Mouse (Mus musculus): ENCODE results near the gene Luzp1.

Luzp1 gene

GRCm38 (mm10) chr4:136462839-136463178 lies 6.8 kb upstream of the Luzp1 start:
- no peak for DNase-seq

GRCm38 (mm10) chr4:136463436-136463835 lies 6.1 kb upstream of the Luzp1 start:
- DNase-seq: no peak

- DNase-seq: no peak
Measured at GRCm38 (mm10) chr4:136466226-136466625, 3.3 kb upstream of the Luzp1 start.

GRCm38 (mm10) chr4:136468553-136469327 lies 821 bp upstream of the Luzp1 start:
- peak in 1 of 2 experiments; percentile 16 for DNase-seq

- DNase-seq: no peak
Measured at GRCm38 (mm10) chr4:136469941-136470346, 383 bp downstream of the Luzp1 start.

GRCm38 (mm10) chr4:136470347-136471071 lies 948 bp downstream of the Luzp1 start:
- peak; percentile 32 for DNase-seq

- DNase-seq: no peak
Measured at GRCm38 (mm10) chr4:136476692-136477091, 7.1 kb downstream of the Luzp1 start.

- DNase-seq: no peak
Measured at GRCm38 (mm10) chr4:136486549-136486948, 17.0 kb downstream of the Luzp1 start.

- DNase-seq: no peak
Measured at GRCm38 (mm10) chr4:136495993-136496392, 26.4 kb downstream of the Luzp1 start.

- DNase-seq: no peak
Measured at GRCm38 (mm10) chr4:136505426-136506215, 36.1 kb downstream of the Luzp1 start.

- peak; percentile 27 to 39 for DNase-seq
Measured at GRCm38 (mm10) chr4:136509857-136510256, 40.3 kb downstream of the Luzp1 start.

- DNase-seq: no peak
Measured at GRCm38 (mm10) chr4:136511708-136512107, 42.1 kb downstream of the Luzp1 start.

- DNase-seq: no peak
Measured at GRCm38 (mm10) chr4:136512905-136513304, 43.3 kb downstream of the Luzp1 start.

- no peak for DNase-seq
Measured at GRCm38 (mm10) chr4:136518141-136518540, 48.6 kb downstream of the Luzp1 start.

GRCm38 (mm10) chr4:136518576-136518975 lies 49.0 kb downstream of the Luzp1 start:
- no peak for DNase-seq

- no peak for DNase-seq
Measured at GRCm38 (mm10) chr4:136519866-136520265, 50.3 kb downstream of the Luzp1 start.

GRCm38 (mm10) chr4:136521898-136522297 lies 52.3 kb downstream of the Luzp1 start:
- no peak for DNase-seq

- no peak for DNase-seq
Measured at GRCm38 (mm10) chr4:136524309-136524708, 54.7 kb downstream of the Luzp1 start.

- peak; percentile 27 to 37 for DNase-seq
Measured at GRCm38 (mm10) chr4:136526412-136526811, 56.9 kb downstream of the Luzp1 start.

- DNase-seq: no peak
Measured at GRCm38 (mm10) chr4:136545151-136545550, 75.6 kb downstream of the Luzp1 start.

GRCm38 (mm10) chr4:136546279-136547045 lies 76.9 kb downstream of the Luzp1 start:
- DNase-seq: no peak

GRCm38 (mm10) chr4:136547721-136548120 lies 78.2 kb downstream of the Luzp1 start:
- DNase-seq: no peak

GRCm38 (mm10) chr4:136548381-136548801 lies 78.8 kb downstream of the Luzp1 start:
- DNase-seq: no peak

All from thymus, postnatal 36 days (tissue).